Mouse (Mus musculus): Measurements from ENCODE around the gene Trim44. TPM values are rescaled to one million over a fixed set of nuclear protein-coding genes. Genes with fewer than 3 reads are reported as not detected.
A peak's percentile ranks its signal among the peaks of the same experiment; 100 is the strongest.

Trim44 gene
- polyA plus RNA-seq (2015; fragmentation: Nextera tagmentation; extraction: Ambion mirVana), result 34.5 and 36.5 TPM in 2 replicates

GRCm38 (mm10) chr2:102407363-102408184 lies at the start of gene Trim44:
Trim44 (minus strand) TSS chr2:102407828.
- no peaks in the 10 kb centered on the region for H3K36me3 ChIP-seq
- no peaks in the 10 kb centered on the region for H3K27me3 ChIP-seq
- H3K4me2 ChIP-seq (replicated peaks), result peak within 1 kb of the TSS; percentile 45
- no peak within 1 kb of the TSS for H3K27ac ChIP-seq
- no peaks in the 10 kb centered on the region for H3K9me3 ChIP-seq
- no peak within 1 kb of the TSS for H3K9ac ChIP-seq
- H3K4me3 ChIP-seq, result no peak within 1 kb of the TSS
- 30% methylated on average over 14 of the region's 14 CpGs for WGBS
- no peak for ATAC-seq (ENCODE audit: low FRiP score, low read depth)
- H3K4me1 ChIP-seq, result peaks cover 9% of the 10 kb centered on the region

- ATAC-seq (ENCODE audit: low FRiP score, low read depth), result no peak
- WGBS, result 81% methylated on average over 1 of the region's 1 CpGs
- Histone ChIP-seq H3K4me1 (peaks cover 14% of the 10 kb centered on the region), H3K27ac (no peak overlapping the region), H3K4me2 (replicated peaks) (no peak overlapping the region), H3K9me3 (no peaks in the 10 kb centered on the region), H3K27me3 (peaks cover 14% of the 10 kb centered on the region; the same call in 1 of the 2 replicates), H3K4me3 (no peak overlapping the region), H3K9ac (no peak overlapping the region), H3K36me3 (no peaks in the 10 kb centered on the region)
Observed at GRCm38 (mm10) chr2:102455126-102455525, 47.5 kb upstream of the Trim44 start.

DNA sequence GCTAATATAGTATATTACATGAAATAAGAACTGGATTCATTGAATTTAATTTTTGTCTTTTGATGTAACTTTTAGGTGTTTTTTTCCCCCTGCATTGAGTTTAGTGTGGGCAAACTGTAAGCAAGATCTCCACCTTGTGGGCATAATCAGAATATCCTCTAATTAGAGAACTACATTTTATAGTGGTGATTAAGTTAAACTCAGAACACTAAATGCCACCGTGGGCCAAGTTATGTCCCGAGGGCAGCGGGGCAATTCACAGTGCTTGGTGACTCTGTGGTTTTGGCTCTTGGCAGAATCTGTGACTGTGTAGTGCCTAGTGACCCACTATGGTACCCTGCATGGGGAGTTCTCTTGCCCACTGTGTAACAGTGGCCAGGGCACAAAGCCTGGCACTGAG lies 45.8 kb upstream of the Trim44 start:
- Histone ChIP-seq H3K36me3 (no peaks in the 10 kb centered on the region), H3K27me3 (peaks cover 7% of the 10 kb centered on the region; the same call in 1 of the 2 replicates), H3K27ac (no peak overlapping the region), H3K4me3 (no peak overlapping the region), H3K9ac (no peak overlapping the region), H3K4me1 (peaks cover 28% of the 10 kb centered on the region), H3K4me2 (replicated peaks) (no peak overlapping the region), H3K9me3 (no peaks in the 10 kb centered on the region)
- no peak for ATAC-seq (ENCODE audit: low FRiP score, low read depth)
- 11% methylated on average over 3 of the region's 3 CpGs for WGBS

DNA sequence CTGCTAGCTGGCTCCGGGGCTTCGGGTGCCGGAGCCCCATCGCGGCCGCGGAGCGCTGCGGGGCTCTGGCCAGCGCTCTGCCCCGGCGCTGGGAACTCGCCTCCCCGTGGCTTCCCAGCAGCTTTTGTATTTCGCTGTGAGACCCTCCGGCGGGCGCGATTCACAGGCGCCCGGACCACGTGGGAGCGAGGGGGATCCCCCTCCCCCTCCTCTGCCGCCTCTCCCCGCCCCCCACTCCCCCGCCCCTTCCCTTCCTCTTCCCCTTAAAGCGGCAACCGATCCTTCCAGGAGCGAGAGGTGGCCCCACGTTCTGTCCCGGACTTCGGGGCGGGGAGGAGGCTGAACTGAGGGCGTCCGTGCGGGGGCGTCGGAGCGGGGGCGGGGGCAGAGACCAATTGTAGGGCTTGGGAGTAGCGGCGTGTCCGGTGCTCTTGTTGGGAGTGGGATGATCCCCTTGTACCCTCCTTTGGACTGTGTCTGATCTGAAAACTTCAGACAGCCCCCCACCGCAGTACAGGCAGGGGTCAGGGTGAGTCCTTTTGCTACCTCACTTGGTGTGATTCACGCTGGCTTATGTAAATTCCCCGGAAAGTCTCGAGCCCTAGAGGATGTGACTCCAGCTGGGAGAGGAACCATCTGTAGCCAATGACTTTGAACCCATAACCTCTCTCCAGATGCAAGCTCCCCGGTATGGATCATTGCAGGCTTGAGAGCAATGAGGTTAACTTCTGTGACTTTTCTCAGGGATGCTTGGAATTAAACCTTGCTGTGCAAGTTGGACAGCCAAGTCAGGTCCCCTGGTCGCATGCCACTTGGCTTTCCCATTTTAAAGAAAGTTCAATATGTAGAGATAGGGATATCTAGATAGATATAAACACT lies 44.3 kb upstream of the Trim44 start, which contains the start of gene Fjx1:
TSS of gene Fjx1 (minus strand) at position 829 of the 879 bp plus-strand sequence.
- Histone ChIP-seq H3K27me3 (no peaks in the 10 kb centered on the region), H3K9me3 (no peaks in the 10 kb centered on the region), H3K9ac (peak within 1 kb of the TSS; percentile 93), H3K36me3 (no peaks in the 10 kb centered on the region), H3K27ac (peak within 1 kb of the TSS; percentile 92), H3K4me1 (peaks cover 37% of the 10 kb centered on the region), H3K4me3 (peak within 1 kb of the TSS; percentile 85), H3K4me2 (replicated peaks) (peak within 1 kb of the TSS; percentile 96)
- peak; percentile 64 for ATAC-seq (ENCODE audit: low FRiP score, low read depth)
- under 1% methylated on average over 45 of the region's 49 CpGs for WGBS

DNA sequence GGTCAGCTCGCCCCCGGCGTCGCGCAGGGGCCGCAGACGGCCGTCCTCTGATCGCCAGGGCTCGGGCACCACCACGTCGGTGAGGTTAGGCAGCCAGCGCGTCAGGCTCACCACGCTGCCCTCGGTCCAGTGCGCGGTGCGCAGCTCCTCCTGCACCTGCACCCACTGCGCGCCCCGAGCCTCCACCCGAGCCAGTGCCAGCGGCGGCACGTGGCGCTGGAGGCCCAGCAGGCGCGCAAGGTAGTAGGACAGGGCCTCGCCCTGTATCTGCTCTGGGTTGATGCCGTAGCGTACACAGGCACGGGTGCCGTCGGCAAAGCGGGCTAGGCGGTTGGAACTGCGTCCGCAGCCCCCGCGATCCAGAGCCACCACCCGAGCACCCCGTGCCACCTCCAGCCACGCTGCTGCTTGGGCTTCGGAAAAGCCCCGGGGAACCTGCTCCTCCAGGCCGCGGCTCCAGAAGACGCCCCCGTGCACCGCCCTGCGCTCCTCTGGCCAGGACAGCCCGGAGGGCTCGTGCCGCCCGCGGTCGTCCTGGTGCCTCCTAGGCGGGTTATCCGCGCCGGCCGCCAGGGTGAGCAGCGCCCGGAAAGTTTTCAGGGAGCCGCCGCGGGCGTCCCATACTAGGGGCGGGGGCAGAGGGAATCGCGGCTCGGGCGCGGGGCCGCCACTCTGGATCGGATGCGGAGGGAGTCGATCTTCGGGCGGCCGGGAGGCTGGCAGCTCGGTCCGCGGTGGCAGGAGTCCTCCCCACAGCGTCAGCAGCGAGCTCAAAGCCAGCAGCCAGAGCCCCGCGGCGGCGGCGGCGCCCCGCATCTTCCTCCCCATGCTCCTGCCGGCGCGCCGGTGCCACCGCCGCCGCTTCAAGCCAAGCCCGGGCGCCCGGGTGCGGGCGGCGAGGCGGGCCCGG lies 43.4 kb upstream of the Trim44 start:
- ATAC-seq (ENCODE audit: low FRiP score, low read depth), result peak; percentile 33; the same call in 1 of the 2 replicates
- Histone ChIP-seq H3K9me3 (0 out of 2 replicates have a peak, but pooled peaks cover under 1% of the 10 kb centered on the region), H3K4me2 (replicated peaks) (peak overlapping the region; percentile 96), H3K4me1 (peaks cover 37% of the 10 kb centered on the region), H3K36me3 (no peaks in the 10 kb centered on the region; the same call in 1 of the 2 replicates), H3K27ac (peak overlapping the region; percentile 92), H3K4me3 (peak overlapping the region; percentile 85), H3K9ac (peak overlapping the region; percentile 93), H3K27me3 (no peaks in the 10 kb centered on the region)
- under 1% methylated on average over 101 of the region's 109 CpGs for WGBS

- Histone ChIP-seq H3K4me3 (peak overlapping the region; percentile 85), H3K36me3 (no peaks in the 10 kb centered on the region; the same call in 1 of the 2 replicates), H3K9me3 (0 out of 2 replicates have a peak, but pooled peaks cover 3% of the 10 kb centered on the region), H3K9ac (peak overlapping the region; percentile 93), H3K27me3 (no peaks in the 10 kb centered on the region), H3K27ac (peak overlapping the region; percentile 92; the same call in 1 of the 2 replicates), H3K4me2 (replicated peaks) (peak overlapping the region; percentile 96), H3K4me1 (peaks cover 37% of the 10 kb centered on the region)
- WGBS, result under 1% methylated on average over 43 of the region's 43 CpGs
- ATAC-seq (ENCODE audit: low FRiP score, low read depth), result peak; percentile 12; the same call in 1 of the 2 replicates
Observed at GRCm38 (mm10) chr2:102450248-102450760, 42.7 kb upstream of the Trim44 start.

- H3K9me3 ChIP-seq, result 0 out of 2 replicates have a peak, but pooled peaks cover 3% of the 10 kb centered on the region
- no peaks in the 10 kb centered on the region; the same call in 1 of the 2 replicates for H3K36me3 ChIP-seq
- under 1% methylated on average over 17 of the region's 17 CpGs for WGBS
- H3K27me3 ChIP-seq, result no peaks in the 10 kb centered on the region
- peak overlapping the region; percentile 93 for H3K9ac ChIP-seq
- peaks cover 39% of the 10 kb centered on the region for H3K4me1 ChIP-seq
- no peak for ATAC-seq (ENCODE audit: low FRiP score, low read depth)
- peak overlapping the region; percentile 96 for H3K4me2 ChIP-seq (replicated peaks)
- H3K27ac ChIP-seq, result peak overlapping the region; percentile 92; the same call in 1 of the 2 replicates
- peak overlapping the region; percentile 85 for H3K4me3 ChIP-seq
Observed at GRCm38 (mm10) chr2:102449630-102450247, 42.1 kb upstream of the Trim44 start.

- H3K27ac ChIP-seq, result peak overlapping the region; percentile 61; the same call in 1 of the 2 replicates
- WGBS, result 13% methylated on average over 1 of the region's 1 CpGs
- H3K4me3 ChIP-seq, result peak overlapping the region; percentile 85
- H3K4me1 ChIP-seq, result peaks cover 39% of the 10 kb centered on the region
- H3K27me3 ChIP-seq, result no peaks in the 10 kb centered on the region
- H3K9me3 ChIP-seq, result 0 out of 2 replicates have a peak, but pooled peaks cover 3% of the 10 kb centered on the region
- H3K4me2 ChIP-seq (replicated peaks), result peak overlapping the region; percentile 96
- peak overlapping the region; percentile 43 for H3K9ac ChIP-seq
- no peak for ATAC-seq (ENCODE audit: low FRiP score, low read depth)
- H3K36me3 ChIP-seq, result no peaks in the 10 kb centered on the region; the same call in 1 of the 2 replicates
Observed at GRCm38 (mm10) chr2:102449056-102449455, 41.4 kb upstream of the Trim44 start.

GRCm38 (mm10) chr2:102447831-102448230 lies 40.2 kb upstream of the Trim44 start:
- Histone ChIP-seq H3K27me3 (no peaks in the 10 kb centered on the region), H3K27ac (no peak overlapping the region), H3K9ac (no peak overlapping the region), H3K4me3 (no peak overlapping the region), H3K36me3 (no peaks in the 10 kb centered on the region; the same call in 1 of the 2 replicates), H3K4me2 (replicated peaks) (peak overlapping the region; percentile 96), H3K9me3 (0 out of 2 replicates have a peak, but pooled peaks cover 3% of the 10 kb centered on the region), H3K4me1 (peaks cover 32% of the 10 kb centered on the region)
- WGBS, result 63% methylated on average over 7 of the region's 7 CpGs
- no peak for ATAC-seq (ENCODE audit: low FRiP score, low read depth)

DNA sequence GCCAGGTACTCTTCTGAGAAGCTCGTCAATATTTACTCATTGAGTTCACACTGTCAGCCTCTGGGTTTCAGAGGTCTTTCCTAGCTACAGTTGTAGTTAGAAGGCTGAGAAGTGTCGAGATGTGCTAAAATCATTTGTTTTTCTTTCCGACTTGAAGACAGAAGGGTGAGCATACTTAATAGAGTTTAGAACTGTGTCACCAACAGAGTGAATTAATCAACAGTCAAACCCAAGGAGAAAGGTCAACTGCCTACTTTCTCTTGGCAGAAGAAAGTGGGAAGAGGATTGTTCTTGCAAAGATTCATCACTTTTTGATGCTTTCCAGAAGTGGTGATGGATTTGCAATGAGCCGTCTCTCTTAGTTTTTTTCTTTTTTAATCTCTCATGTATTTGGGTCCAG lies 39.2 kb upstream of the Trim44 start:
- no peaks in the 10 kb centered on the region; the same call in 1 of the 2 replicates for H3K36me3 ChIP-seq
- H3K4me3 ChIP-seq, result no peak overlapping the region
- H3K9ac ChIP-seq, result no peak overlapping the region
- H3K27ac ChIP-seq, result no peak overlapping the region
- no peaks in the 10 kb centered on the region for H3K27me3 ChIP-seq
- H3K4me2 ChIP-seq (replicated peaks), result no peak overlapping the region
- peaks cover 25% of the 10 kb centered on the region for H3K4me1 ChIP-seq
- 0 out of 2 replicates have a peak, but pooled peaks cover 3% of the 10 kb centered on the region for H3K9me3 ChIP-seq
- ATAC-seq (ENCODE audit: low FRiP score, low read depth), result no peak
- 71% methylated on average over 4 of the region's 4 CpGs for WGBS

All from limb, embryonic 13.5 days (tissue).